Mouse (Mus musculus): ENCODE measurements at regions not wholly inside any gene's neighbourhood (a gene's known extent, or its start where the extent isn't known, plus 50 kb on each side); places are given as distances from the start of the nearest gene placed in this dataset.

GRCm38 (mm10) chr8:115906650-115907049, 199.1 kb upstream of the Maf start:
- no peak for ATAC-seq (replicated peaks; ENCODE audit: insufficient number of reproducible peaks, low FRiP score, low TSS enrichment, poor library complexity, severe bottlenecking)

GRCm38 (mm10) chr8:115903853-115904420, 196.3 kb upstream of the Maf start:
- ATAC-seq (replicated peaks; ENCODE audit: insufficient number of reproducible peaks, low FRiP score, low TSS enrichment, poor library complexity, severe bottlenecking), result no peak

- ATAC-seq (replicated peaks; ENCODE audit: insufficient number of reproducible peaks, low FRiP score, low TSS enrichment, poor library complexity, severe bottlenecking), result no peak
These were observed 190.1 kb upstream of the Maf start for GRCm38 (mm10) chr8:115897521-115898178.

DNA sequence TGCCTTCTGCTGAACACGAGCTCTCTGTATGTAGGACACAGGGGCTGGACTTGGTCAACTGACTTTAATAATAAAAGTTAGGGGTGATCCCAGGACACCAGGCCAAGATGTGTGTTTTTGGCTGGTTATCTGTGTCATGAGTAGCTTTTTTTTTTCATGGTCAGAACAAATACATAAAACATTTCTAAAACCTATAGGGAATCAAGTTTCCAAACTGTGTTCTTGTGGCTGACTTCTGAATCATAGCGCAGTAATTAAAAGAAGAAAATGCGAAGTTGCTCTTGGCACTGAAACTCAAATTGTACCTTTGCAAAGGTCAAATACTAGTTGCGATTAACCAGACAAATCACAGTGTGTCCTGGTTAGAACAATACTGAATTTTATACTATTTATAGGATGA, 189.5 kb upstream of the Maf start:
- ATAC-seq (replicated peaks; ENCODE audit: insufficient number of reproducible peaks, low FRiP score, low TSS enrichment, poor library complexity, severe bottlenecking), result no peak

- no peak for ATAC-seq (replicated peaks; ENCODE audit: insufficient number of reproducible peaks, low FRiP score, low TSS enrichment, poor library complexity, severe bottlenecking)
These were observed 188.5 kb upstream of the Maf start for GRCm38 (mm10) chr8:115896066-115896465.

- ATAC-seq (replicated peaks; ENCODE audit: insufficient number of reproducible peaks, low FRiP score, low TSS enrichment, poor library complexity, severe bottlenecking), result no peak
These were observed 180.7 kb upstream of the Maf start for GRCm38 (mm10) chr8:115888278-115888677.

DNA sequence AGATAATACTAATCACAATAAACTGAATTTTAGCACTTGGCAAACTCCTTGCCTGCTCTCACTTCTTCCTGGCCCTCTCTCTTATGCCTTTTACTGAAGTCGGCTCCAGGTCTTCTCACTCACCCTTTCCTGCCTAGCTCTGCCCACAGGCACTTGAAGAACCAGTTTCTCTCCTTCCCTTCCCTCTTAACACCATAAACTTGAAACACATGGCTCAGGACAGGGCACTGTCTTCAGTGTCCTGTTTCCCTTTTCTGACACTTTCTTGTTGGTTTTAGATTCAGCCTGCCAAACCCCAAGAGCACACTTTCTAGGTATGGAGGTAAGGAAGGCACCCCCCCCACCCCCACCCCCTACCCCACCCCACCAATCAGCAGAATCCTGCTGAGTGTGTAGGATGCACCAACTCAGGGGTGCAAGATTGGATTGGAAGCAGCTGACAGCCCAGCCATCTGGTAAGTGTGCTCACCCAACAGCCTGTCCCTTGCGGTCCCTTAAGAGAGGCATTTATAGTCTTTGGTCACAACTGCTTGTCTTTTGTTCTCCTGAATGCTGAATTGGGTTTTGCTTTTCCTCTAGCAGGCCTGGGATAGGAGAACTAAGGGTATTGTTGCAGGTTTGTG, 177.6 kb upstream of the Maf start:
- no peak for ATAC-seq (replicated peaks; ENCODE audit: insufficient number of reproducible peaks, low FRiP score, low TSS enrichment, poor library complexity, severe bottlenecking)

DNA sequence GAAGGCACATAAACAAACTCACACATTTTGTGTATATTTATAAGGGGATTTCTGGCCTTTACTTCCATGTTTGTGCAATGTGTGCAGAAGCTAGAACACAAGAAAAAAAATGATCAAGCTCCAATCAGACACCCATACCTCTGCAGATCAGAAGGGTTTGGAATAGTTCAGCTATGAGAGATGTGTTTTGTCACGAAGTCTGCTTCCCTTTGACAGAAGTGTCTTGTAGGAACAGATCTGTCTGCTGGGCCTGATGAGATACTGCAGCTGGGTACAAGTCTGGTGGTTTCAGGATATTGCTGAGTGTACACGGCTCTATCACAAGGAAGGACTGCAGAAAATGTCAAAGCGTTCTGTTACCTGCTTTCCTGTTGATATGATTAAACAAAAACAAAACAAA, 176.2 kb upstream of the Maf start:
- ATAC-seq (replicated peaks; ENCODE audit: insufficient number of reproducible peaks, low FRiP score, low TSS enrichment, poor library complexity, severe bottlenecking), result no peak

GRCm38 (mm10) chr8:115881881-115882280, 174.3 kb upstream of the Maf start:
- ATAC-seq (replicated peaks; ENCODE audit: insufficient number of reproducible peaks, low FRiP score, low TSS enrichment, poor library complexity, severe bottlenecking), result no peak

DNA sequence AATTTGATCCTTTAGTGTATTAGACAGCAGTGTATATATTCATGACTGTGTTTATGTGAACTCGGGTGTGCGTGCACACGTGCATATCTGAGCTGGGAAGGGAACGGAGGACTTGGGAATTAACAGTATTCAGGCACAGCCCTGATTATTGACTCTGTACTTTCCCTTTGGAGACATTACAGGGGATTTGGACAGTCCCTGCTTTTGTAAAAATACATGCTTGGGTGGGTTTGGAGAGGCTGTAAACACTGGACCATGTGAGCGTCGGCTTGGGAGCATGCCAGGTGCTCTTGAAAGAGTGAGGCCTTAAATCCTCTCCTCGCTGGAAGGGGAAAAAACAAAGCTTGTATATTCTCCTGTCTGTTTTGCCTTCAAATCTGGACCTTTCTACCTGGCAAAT, 167.2 kb upstream of the Maf start:
- ATAC-seq (replicated peaks; ENCODE audit: insufficient number of reproducible peaks, low FRiP score, low TSS enrichment, poor library complexity, severe bottlenecking), result no peak

GRCm38 (mm10) chr8:115871381-115871780, 163.8 kb upstream of the Maf start:
- no peak for ATAC-seq (replicated peaks; ENCODE audit: insufficient number of reproducible peaks, low FRiP score, low TSS enrichment, poor library complexity, severe bottlenecking)

DNA sequence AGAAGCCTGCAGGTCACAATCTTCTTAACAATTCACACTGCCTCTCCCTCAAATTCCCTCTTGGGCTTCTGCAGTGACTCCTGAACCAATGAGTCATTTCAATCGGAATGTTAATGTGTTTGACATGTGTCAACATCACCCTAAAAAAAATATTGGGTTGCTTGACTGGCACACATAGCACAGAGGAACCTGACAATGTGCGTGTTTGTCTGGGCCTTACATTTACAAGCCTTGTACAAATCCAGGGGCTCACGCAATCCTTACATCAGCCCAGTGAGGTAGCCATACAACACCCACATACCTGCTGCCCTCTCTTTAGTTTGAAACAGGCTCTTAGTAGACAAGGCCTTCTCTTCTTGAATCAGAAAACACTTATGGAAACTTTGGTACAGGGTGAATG, 153.8 kb upstream of the Maf start:
- ATAC-seq (replicated peaks; ENCODE audit: insufficient number of reproducible peaks, low FRiP score, low TSS enrichment, poor library complexity, severe bottlenecking), result no peak

DNA sequence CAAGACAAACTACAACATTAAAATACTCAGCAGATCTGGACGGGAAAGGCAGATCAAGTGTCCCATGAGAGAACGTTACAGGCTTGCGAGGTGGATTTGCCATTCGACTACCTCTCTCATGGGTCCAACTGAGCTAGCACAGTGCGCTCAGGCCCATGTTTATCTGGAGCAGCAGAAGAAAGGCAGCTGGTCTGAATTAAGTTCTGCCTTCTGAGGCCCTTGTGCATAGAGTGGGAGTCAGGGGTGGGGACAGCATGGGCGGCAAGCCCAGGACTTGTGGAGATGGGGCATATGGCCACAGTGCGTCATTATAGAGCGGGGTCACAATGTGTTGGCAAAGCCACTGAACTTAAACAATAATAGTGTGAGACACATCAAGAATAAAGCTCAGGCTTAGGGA, 151.8 kb upstream of the Maf start:
- no peak for ATAC-seq (replicated peaks; ENCODE audit: insufficient number of reproducible peaks, low FRiP score, low TSS enrichment, poor library complexity, severe bottlenecking)

DNA sequence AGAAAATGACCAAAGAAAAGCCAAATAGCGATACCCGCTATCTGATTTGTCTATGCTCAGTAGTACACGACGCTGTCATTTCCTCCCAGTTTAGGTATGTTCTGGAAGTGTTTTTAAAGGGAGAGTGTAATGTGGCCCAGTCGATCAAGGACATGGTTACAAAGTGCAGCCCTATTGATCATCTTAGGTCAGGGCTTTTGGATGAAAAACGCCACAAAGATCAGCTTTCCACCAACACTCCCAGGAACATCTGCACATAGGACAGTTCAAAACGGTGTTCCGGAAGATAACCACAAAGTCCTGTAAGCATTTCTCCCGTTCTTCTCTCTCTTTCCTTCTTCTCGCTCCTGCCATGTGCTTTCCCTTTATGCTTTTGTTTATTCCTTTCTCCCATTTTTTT, 149.2 kb upstream of the Maf start:
- no peak for ATAC-seq (replicated peaks; ENCODE audit: insufficient number of reproducible peaks, low FRiP score, low TSS enrichment, poor library complexity, severe bottlenecking)

DNA sequence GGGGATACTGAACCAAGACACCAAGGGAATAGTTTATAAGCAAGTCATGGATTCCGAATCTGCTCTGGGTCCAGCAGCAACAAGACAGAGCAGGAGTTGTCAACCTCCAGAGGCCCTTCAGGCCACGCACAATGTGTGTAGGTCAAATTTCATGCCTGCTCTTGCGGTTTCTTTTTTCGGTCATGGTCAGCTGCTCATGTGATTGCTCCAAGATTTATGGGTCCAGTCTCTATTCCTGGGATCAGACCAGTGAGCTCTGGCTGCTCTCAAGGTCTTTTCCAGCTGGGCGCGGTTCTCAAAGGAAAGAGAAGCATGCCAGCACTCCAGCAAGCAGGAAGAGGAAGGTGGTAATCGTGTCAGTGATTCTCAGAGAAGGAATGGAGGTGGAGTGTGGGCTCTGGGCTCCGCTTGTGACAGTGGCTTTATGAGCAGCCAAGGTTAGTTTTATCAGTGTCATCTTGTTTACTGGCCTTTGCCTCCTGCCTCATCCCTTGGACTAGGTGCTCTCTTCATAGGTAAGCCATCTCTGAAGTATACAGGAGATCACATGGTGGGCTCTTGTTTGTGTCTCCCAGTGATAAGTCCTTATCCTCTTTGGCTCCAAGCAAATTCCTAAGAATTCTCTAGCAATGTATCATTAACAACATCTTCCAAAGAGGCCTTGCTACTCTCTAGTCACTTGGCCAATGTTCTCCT, 148.5 kb upstream of the Maf start:
- ATAC-seq (replicated peaks; ENCODE audit: insufficient number of reproducible peaks, low FRiP score, low TSS enrichment, poor library complexity, severe bottlenecking), result no peak

GRCm38 (mm10) chr8:115854209-115854900, 146.8 kb upstream of the Maf start:
- no peak for ATAC-seq (replicated peaks; ENCODE audit: insufficient number of reproducible peaks, low FRiP score, low TSS enrichment, poor library complexity, severe bottlenecking)

- no peak for ATAC-seq (replicated peaks; ENCODE audit: insufficient number of reproducible peaks, low FRiP score, low TSS enrichment, poor library complexity, severe bottlenecking)
These were observed 143.0 kb upstream of the Maf start for GRCm38 (mm10) chr8:115850552-115850951.

- ATAC-seq (replicated peaks; ENCODE audit: insufficient number of reproducible peaks, low FRiP score, low TSS enrichment, poor library complexity, severe bottlenecking), result no peak
These were observed 125.8 kb upstream of the Maf start for GRCm38 (mm10) chr8:115833391-115833790.

GRCm38 (mm10) chr8:115831675-115832074, 124.1 kb upstream of the Maf start:
- no peak for ATAC-seq (replicated peaks; ENCODE audit: insufficient number of reproducible peaks, low FRiP score, low TSS enrichment, poor library complexity, severe bottlenecking)
